8 mouse cellular contexts compared by ENCODE assay signal in the genomic region with DNA sequence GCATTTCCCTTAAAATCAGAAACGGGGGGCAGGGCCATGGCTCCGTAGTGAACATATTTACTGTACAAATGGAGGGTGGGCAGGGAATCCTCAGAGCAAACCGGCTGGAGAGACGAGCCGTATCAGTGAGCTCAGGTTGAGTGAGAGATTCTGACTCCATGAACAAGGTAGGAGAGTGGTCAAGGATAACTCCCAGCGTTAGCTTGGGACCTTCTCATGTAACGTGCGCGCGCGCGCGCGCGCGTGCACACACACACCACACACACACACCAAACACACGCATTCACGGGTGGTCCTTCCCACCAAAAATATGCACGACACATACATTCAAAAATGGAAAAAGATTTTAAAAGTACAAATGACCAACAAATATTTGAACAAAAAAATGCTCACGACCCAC. TPM values are rescaled to one million over a fixed set of nuclear protein-coding genes. Genes with fewer than 3 reads are reported as not detected.
DNase-seq lines count a peak whose midpoint lies in the region; ATAC-seq and TF ChIP-seq lines count a peak whose summit lies in the region.

No protein-coding gene starts in this region.

- TF ChIP-seq CTCF in liver, adult 2 months (IDR thresholded peaks at IDR 0.05; ENCODE audit: low read depth, low read length): no peak

- ATAC-seq in liver, embryonic 13.5 days (ENCODE audit: low read depth): no peak

- no peaks in the 10 kb centered on the region for H3K9me3 ChIP-seq in embryonic facial prominence, embryonic 10.5 days
- no peaks in the 10 kb centered on the region for H3K9me3 ChIP-seq in liver, embryonic 13.5 days (replicated peaks)

- no peak overlapping the region for H3K9ac ChIP-seq in liver, adult 2 months (ENCODE audit: low read depth, low read length)
- H3K9ac ChIP-seq in liver, embryonic 13.5 days: peak overlapping the region; percentile 31; the same call in 1 of the 2 replicates

- peaks cover 11% of the 10 kb centered on the region for H3K4me1 ChIP-seq in liver, adult 2 months (ENCODE audit: control insufficient read depth, insufficient read depth, low read length)
- H3K4me1 ChIP-seq in embryonic facial prominence, embryonic 10.5 days: peaks cover 26% of the 10 kb centered on the region
- peaks cover 18% of the 10 kb centered on the region for H3K4me1 ChIP-seq in liver, embryonic 13.5 days (replicated peaks)

- H3K36me3 ChIP-seq in liver, adult 2 months (ENCODE audit: control insufficient read depth, insufficient read depth, low read length): peaks cover 4% of the 10 kb centered on the region; the same call in 1 of the 2 replicates
- H3K36me3 ChIP-seq in embryonic facial prominence, embryonic 10.5 days (replicated peaks): peaks cover 17% of the 10 kb centered on the region
- peaks cover 13% of the 10 kb centered on the region for H3K36me3 ChIP-seq in liver, embryonic 13.5 days

- no peaks in the 10 kb centered on the region; the same call in 1 of the 2 replicates for H3K79me2 ChIP-seq in liver, adult 2 months (ENCODE audit: control insufficient read depth, insufficient read depth, low read length)

- H3K4me3 ChIP-seq in liver, adult 2 months (ENCODE audit: insufficient read depth, low read depth, low read length): peak overlapping the region; percentile 44
- peak overlapping the region; percentile 34; the same call in 1 of the 2 replicates for H3K4me3 ChIP-seq in embryonic facial prominence, embryonic 10.5 days
- H3K4me3 ChIP-seq in liver, embryonic 13.5 days (replicated peaks): peak overlapping the region; percentile 49

- no peak for TF ChIP-seq POLR2A in liver, adult 2 months (IDR thresholded peaks at IDR 0.05; ENCODE audit: extremely low read depth, insufficient read depth, low read length)

- H3K4me2 ChIP-seq in liver, embryonic 13.5 days: peak overlapping the region; percentile 49

- H3K27me3 ChIP-seq in liver, adult 2 months (ENCODE audit: control insufficient read depth, insufficient read depth, low read length): no peaks in the 10 kb centered on the region
- H3K27me3 ChIP-seq in embryonic facial prominence, embryonic 10.5 days (replicated peaks; ENCODE audit: low read depth, poor library complexity, severe bottlenecking): no peaks in the 10 kb centered on the region
- no peaks in the 10 kb centered on the region for H3K27me3 ChIP-seq in liver, embryonic 13.5 days

- WGBS in liver, adult 2 months: 75% methylated on average over 20 of the region's 20 CpGs
- WGBS in embryonic facial prominence, embryonic 10.5 days: 85% methylated on average over 20 of the region's 20 CpGs
- WGBS in liver, embryonic 13.5 days (ENCODE audit: insufficient replicate concordance): 70% methylated on average over 20 of the region's 20 CpGs

- peak; percentile 18 for DNase-seq in embryo, embryonic 11 days
- no peak for DNase-seq in embryo, embryonic 10 days (ENCODE audit: low spot score)
- DNase-seq in liver, adult 2 months (ENCODE audit: extremely low read depth, low read depth, low spot score): no peak
- DNase-seq in liver: no peak
- DNase-seq in embryonic facial prominence, embryonic 10.5 days (ENCODE audit: low spot score): no peak
- DNase-seq in liver, embryonic 13.5 days: no peak
- no peak for DNase-seq in urinary bladder, postnatal 4 days (ENCODE audit: low spot score in 2 of 2)
- DNase-seq in cerebellum, postnatal 14 days: no peak

- no peak overlapping the region for H3K27ac ChIP-seq in liver, adult 2 months (replicated peaks; ENCODE audit: insufficient read depth, low read depth, low read length)
- no peak overlapping the region for H3K27ac ChIP-seq in embryonic facial prominence, embryonic 10.5 days (replicated peaks)
- H3K27ac ChIP-seq in liver, embryonic 13.5 days: no peak overlapping the region

RNA-seq across cellular contexts. Expression of a gene that starts 1.8 kb away (rescaled TPM):
- 160 and 167 TPM in 2 replicates for total RNA-seq in liver, adult 2 months (2014; rRNA removed)
- polyA plus RNA-seq in liver, adult 2 months (2012; rRNA removed): 63.4 and 71.6 TPM in 2 replicates
- polyA plus RNA-seq in embryonic facial prominence, embryonic 10.5 days (2016; fragmentation: Nextera tagmentation; extraction: Ambion mirVana): 78.0 and 84.7 TPM in 2 replicates
- polyA plus RNA-seq in liver, embryonic 13.5 days (2015; fragmentation: Nextera tagmentation; extraction: Ambion mirVana): 51.5 and 58.1 TPM in 2 replicates

RNA-seq across cellular contexts. Expression of a gene that starts 33.9 kb away (rescaled TPM):
- 0.83 and 0.87 TPM in 2 replicates for total RNA-seq in liver, adult 2 months (2014; rRNA removed)
- polyA plus RNA-seq in liver, adult 2 months (2012; rRNA removed): 0.37 and 0.40 TPM in 2 replicates
- polyA plus RNA-seq in embryonic facial prominence, embryonic 10.5 days (2016; fragmentation: Nextera tagmentation; extraction: Ambion mirVana): 4.8 and 5.0 TPM in 2 replicates
- 1.2 and 1.9 TPM in 2 replicates for polyA plus RNA-seq in liver, embryonic 13.5 days (2015; fragmentation: Nextera tagmentation; extraction: Ambion mirVana)

RNA-seq across cellular contexts. Expression of a gene that starts 50.0 kb away (rescaled TPM):
- 8.7 and 10.6 TPM in 2 replicates for total RNA-seq in liver, adult 2 months (2014; rRNA removed)
- 4.9 and 7.0 TPM in 2 replicates for polyA plus RNA-seq in liver, adult 2 months (2012; rRNA removed)
- polyA plus RNA-seq in embryonic facial prominence, embryonic 10.5 days (2016; fragmentation: Nextera tagmentation; extraction: Ambion mirVana): 96.4 and 96.8 TPM in 2 replicates
- polyA plus RNA-seq in liver, embryonic 13.5 days (2015; fragmentation: Nextera tagmentation; extraction: Ambion mirVana): 56.8 and 63.1 TPM in 2 replicates

RNA-seq across cellular contexts. Expression of a gene that starts 50.0 kb away (rescaled TPM):
- total RNA-seq in liver, adult 2 months (2014; rRNA removed): 48.0 and 50.0 TPM in 2 replicates
- 30.3 and 31.3 TPM in 2 replicates for polyA plus RNA-seq in liver, adult 2 months (2012; rRNA removed)
- polyA plus RNA-seq in embryonic facial prominence, embryonic 10.5 days (2016; fragmentation: Nextera tagmentation; extraction: Ambion mirVana): 238 and 245 TPM in 2 replicates
- 183 and 200 TPM in 2 replicates for polyA plus RNA-seq in liver, embryonic 13.5 days (2015; fragmentation: Nextera tagmentation; extraction: Ambion mirVana)
